Mouse (Mus musculus) lung, postnatal 0 days (tissue): Measurements from ENCODE around the gene Tia1.

Experiments
- CTCF ChIP-seq: IDR thresholded peaks from 2 replicates; pipeline ENCODE4 v1.5.1; 2016; ENCODE audit warnings: antibody characterized with exemption, mild to moderate bottlenecking
- EP300 ChIP-seq: IDR thresholded peaks from 2 replicates; pipeline ENCODE4 v1.6.1; 2016; ENCODE audit warnings: antibody characterized with exemption, mild to moderate bottlenecking, control low read depth

- peak; percentile 96 for TF ChIP-seq CTCF
- TF ChIP-seq EP300 = no peak
Measured at GRCm38 (mm10) chr6:86365371-86366124, 38.5 kb upstream of the Tia1 start, which contains the start of gene Fam136a.
